Mouse (Mus musculus): Measurements from ENCODE around the gene Tnfsf11.

The Tnfsf11 gene

DNA sequence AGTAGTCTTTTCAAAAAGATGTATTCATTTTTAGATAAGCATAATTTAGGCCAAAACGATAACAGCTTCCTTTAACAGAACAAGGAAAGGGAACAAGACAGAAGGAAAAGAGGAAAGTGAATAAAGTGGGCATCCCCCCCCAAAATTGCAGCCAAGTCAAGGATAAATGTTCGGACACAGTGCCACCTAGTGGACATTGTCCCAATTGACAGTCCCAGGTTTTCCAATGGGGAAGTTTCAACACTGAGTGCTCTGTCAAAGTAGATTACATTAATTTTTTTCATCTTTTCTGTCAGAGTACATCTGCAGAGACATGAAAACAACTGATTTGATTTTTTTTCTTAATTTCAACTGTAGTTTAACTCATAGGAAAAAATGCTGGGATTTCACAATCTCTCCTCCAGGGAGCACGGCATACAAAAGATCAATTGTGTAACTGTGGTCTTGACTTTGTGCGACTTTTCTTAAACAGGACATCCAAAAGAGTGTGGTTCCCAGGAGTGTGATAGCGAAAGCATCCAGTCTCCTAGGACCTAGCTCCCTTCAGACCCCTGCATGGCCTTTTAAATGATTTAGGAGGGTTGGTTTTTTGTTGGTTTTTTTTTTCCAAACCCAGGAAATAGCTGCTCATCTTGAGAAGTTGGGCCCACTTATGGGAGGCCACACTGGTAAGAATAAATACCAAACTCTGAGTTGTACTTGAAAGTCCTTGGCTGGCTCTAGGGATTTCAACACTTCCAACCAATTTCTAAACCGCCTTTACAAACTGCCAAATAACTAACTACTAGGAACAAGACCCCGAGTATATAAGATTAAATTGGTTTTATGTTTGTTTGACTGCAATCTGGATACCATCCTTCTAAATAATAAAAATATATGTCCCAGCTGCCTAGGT lies 19.7 kb downstream of the Tnfsf11 start:
- DNase-seq: peak; percentile 76 to 79

DNA sequence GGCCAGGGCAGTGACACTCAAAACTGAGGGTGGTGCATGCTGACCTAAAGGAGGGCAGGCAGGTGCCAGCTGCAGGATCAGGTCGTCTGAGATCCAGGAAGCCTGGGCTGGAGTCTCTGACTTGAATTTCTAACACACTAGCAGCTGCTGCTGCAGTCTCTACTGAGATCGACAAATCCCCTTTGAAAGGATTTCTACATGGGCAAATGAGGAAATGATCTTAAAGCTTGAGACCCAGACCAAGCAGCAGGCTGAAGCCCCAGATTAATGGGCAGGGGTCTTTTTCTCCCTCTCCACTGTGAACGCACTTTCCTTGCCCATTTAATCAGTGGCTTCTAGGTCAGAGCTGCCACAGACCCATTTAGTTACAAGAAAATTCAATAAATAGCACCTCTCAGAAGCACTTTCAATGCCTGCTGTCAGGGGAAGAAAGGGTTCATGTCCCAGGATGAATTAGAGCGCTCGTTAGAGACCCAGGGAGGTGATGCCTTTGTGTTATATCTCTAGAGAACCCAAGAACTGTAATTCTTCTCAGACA lies 21.8 kb downstream of the Tnfsf11 start:
- DNase-seq: no peak

DNA sequence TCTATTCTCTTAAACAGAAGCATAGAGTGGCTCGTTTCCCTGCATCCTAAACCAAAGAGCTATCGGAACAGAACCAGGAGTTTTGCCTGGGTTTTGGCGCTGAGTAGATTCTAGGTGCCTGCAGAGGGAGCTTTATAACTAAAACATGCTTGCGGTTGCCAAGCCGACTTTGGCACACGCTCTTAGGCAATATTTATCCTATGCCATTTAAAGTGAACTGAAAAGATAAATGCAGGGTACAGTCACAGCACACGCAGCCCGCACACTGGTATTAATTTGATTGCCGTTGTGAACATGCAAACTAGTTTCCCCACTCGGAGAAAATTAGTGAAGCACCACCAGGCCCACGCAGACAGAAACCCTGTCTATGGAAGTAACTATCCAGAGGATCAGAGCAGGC lies 25.4 kb downstream of the Tnfsf11 start:
- peak in 1 of 2 experiments; percentile 32 for DNase-seq

DNA sequence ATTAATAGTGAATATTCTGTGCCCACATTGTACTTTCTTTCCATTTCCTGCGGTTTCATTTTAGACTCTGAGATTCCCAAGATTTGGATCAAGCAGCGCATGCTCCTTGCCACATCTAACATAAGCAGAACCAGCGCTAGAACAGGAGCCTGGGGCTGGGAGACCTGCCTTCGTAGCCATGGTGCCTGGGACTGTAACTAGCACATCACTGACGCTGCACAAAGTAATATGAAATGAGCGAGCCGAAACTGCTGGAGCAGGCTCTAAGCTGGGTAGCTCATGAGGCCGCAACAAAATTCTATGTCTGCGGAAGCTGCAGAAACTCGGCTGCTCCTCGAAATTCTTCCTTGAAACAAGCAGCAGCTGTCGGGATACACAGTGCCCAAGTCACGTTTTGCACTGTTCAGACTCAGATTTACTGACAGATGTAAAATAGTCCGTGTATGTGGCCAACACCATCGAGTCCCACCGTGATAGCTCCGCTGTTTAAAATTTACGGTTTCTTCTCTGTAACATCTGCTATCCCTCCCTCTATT lies 31.4 kb downstream of the Tnfsf11 start:
- no peak for DNase-seq

DNA sequence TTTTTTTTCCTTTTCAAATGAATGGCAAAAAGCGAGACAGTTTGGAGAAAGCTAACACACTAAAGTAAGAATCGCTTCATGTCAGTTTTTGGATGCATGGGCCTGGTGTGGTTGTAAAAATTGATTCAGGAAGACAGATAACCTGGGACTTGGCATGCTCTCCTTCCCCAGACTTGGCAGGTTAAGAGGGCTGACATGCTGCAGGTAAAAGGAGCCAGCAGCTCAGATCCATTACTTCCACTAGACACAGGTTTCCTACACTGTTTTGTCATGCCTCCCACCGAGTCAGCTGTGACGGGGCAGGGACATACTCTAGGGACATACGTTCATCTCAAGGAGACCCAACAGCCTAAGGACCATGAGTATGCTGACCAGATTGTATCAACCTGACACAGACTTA lies 33.0 kb downstream of the Tnfsf11 start:
- DNase-seq: peak; percentile 61 to 79

DNA sequence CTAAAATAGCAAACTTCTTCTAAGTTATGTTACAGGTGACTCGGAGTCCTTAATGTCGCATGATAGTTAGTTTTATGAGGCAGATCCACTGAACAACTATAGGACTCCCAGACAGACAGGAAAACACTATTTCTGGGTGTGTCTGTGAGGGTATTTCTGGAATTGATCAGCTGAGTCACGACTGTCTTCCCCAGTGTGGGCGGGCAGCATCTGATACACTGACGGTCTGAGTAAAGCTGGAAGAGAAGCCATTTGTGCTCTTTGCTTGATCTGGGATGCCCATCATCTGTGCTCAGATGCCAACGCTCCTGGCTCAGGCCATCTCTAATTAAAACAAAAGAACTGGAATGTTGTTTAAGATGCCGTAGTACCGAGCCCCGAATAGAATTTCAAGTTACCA lies 33.7 kb downstream of the Tnfsf11 start:
- peak in 1 of 2 experiments; percentile 14 for DNase-seq

DNA sequence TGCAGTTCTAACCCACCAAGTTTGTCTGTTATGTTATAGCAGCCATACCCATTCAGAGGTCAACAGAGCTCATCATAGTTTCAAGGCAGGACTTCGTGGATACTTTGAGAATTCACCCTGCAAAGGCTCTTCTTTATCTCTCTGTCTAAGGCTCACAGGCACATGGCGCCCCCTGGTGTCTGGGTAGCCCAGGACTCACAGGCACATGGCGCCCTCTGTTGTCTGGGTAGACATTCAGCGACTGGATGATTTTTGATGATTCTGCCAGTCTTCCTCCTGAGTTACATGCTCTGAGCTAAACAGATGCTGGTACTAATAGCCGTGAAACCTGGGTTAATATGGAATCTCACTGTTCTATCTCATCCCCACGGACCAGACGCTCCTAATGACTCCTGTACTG lies 34.3 kb downstream of the Tnfsf11 start:
- peak; percentile 33 to 66 for DNase-seq

DNA sequence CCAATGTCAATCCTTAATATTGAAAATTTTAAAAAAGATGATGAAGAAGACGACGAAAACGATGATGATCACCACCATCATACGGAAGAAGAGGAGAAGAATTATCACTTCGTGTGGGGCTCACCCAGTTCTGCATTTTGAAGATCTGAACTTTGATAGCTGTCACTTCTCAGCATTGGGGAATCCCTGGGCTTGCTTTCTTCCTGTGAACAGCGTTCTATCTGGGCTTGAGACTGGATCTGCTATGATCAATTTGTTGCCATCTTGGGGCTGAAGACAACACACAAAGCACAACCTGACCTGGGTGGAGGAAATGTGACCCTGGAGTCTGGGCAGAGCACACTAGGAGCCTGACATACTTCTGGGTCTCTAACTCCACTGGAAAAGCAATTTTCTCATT lies 43.0 kb downstream of the Tnfsf11 start:
- no peak for DNase-seq

DNA sequence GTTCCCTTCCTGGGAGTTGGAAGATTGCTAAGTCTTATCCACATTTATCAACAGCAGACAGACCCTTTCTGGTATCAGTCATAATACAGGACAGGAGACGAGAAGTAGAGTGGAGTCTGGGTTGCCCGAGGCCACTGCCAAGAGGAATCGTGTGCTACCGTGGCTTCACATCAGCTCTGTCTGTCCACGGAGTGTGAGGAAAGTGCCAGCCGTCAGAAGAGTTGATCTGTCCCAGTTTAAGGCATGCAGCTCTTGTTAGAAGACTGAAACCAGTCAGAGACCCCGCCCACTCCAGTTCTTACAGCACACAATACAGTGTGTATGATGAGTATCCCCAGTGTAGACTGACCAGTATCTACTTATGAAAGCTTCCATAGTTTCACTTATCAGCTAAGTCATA lies 45.2 kb downstream of the Tnfsf11 start:
- no peak for DNase-seq

DNA sequence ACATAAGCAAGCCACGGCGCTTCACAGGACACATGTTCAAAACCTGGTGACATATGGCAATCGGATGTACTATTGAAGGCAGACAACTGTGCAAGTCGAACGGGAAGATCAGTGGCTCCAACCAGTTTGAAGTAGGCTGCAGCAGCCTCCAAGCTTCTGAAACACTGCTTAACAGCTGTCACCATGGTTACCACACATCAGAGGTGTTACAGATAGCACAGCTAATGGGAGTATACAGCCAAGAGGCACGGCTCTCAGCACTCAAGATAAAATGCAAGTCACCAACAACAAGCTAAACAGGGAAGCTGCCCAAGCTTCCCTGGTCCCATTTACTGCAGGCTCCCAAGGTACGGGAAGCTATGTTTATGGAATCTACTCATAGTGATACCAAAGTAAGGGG lies 46.6 kb downstream of the Tnfsf11 start:
- no peak for DNase-seq

DNA sequence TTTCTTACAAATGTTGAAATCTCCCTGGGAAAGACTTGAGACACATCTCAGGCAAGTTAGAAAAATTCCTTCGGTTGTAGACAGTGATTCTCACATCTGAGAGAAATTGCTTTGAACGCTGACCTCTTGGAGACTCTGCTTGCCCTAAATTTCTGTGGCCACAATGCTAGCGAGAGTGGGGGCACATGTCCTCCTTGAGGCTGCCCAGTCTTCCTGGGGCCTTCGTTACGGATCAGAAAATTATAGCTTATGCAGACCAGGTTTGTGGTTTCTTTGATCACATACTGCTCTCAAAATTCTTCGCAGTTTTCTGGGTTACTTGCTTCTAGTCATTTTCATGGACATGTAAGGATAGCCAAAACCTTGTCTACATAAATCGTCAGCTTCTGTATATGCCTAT lies 53.8 kb downstream of the Tnfsf11 start:
- DNase-seq: no peak

DNA sequence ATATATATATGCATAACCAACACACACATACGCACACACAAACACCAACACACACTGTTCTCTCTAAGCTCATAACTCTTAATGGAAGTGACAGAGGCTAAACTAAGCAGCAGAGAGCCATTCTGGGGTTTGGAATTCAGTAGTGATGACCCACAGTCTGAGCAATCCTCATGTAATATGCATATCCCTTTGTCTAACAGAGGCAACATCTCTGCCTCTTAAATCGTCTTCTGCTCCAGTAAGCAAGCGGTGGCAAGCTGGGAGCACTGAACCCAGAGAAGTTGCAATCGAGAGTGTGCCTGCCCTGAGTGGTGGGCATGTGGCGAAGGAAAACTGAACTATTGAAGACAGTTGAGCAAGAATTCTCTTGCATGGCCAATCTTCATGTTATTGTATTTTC lies 61.2 kb downstream of the Tnfsf11 start:
- peak in 1 of 2 experiments; percentile 12 for DNase-seq

DNA sequence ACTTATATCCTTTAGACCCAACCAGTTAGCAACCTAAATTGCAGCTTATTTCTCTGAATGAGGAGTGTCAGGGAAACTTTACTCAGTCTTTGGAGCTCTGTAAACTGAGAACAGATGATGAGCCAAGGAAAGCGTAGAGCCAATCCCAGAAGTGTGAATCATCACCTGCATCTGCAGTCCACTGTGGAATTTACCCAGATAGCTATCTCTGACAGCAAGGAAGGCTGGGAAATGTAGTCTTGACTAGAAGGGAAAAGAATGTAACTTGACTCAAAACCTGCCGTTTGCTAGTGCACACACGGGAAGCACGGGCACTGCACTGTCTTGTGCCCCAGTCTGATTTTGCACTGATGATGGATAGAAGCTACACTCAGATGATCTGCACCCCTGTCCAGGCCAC lies 63.0 kb downstream of the Tnfsf11 start:
- no peak for DNase-seq

DNA sequence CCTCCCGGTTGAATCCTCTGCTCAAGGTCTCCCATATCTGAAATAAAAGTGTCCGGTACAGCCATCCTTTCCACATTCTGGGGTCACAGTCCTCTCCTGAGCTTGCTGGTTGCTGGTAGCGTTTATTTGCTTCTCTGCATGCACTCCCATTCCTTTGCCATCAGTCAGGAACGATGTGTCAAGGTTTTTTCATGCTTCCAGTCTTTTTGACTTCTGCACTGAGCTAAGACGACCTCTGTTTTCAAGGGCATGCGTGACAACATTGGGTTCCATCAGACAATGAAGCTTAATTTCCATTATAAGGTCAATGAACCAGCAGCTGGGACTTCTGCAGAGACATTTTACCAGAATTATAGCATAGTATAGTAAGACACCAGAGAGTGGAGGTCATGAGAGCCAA lies 68.5 kb downstream of the Tnfsf11 start:
- DNase-seq: no peak

DNA sequence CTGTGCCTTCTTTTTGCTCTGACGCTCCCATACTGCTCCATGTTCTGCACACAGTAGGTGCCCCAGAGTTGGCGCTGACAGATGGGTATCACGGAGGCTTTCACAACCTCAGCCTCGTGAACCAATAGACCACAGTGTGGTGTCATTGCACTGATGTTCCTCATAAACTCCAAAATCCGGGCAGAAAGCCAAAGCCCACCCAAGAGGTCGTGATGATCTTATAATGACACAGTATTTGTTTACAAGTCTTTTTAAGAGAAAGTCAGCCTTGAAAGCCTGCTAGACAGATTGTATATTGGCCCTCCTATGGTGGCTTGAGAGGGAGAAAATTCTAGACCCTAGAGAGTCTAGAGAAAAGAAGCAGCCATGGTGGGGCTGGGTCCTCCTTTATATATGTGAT lies 70.6 kb downstream of the Tnfsf11 start:
- DNase-seq: no peak

DNA sequence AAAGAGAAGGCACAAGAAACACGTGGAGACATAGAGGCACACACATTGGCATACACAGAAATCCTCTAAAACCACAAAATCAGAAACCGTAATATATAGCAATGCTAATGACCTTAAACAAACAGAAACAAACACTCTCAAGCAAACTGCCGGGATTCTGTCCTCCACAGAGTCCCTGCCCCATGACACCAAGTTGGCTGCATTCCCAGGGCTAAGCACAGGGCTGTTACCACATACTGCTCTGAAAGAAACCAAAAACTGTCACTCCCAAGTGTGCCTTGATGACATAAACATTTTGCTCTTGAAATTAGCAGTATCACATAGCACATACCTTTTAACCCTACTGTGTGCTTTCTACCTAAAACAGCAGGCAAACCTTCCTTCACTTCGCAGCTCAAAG lies 71.7 kb downstream of the Tnfsf11 start:
- peak; percentile 27 to 35 for DNase-seq

DNA sequence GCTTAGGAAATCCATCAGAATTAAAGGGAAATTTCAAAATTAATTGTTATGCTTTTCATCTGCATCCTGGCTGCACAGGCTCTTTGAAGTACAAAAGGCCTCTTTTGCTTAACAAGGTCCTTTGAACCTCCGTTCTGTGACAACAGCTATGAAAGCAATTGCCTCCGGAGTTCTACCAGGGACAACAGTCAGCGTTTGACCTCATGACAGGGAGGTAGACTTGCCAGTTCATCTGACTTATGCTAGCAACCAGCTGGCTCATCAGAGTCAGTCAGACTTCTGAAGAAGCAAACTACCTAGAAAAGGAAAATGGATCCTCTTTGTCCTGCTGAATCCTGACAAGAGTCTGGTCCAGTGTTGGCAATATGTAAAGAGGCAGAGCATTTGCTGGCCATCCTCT lies 72.5 kb downstream of the Tnfsf11 start:
- DNase-seq: no peak

DNA sequence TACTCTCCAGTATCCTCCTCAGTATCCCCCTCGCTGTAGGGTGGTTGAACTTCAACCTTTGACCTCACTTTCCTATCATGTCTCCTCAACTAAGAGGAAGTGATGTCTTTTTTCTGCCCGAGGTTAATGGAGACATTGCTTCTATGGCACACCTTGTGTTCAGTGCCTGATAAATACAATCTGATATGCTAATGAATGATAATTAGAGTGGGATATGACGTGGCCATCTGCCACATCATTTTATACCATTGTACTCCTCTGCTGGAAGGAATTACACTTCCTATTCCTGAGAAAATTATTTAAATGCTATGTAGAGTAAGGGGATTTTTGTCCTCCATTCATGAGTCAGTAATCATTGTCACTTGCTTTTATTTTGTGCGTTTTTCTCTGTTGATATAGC lies 78.8 kb downstream of the Tnfsf11 start:
- DNase-seq: no peak

All from cerebellum, postnatal 14 days (tissue).